Mouse (Mus musculus): ENCODE measurements at regions not wholly inside any gene's neighbourhood (a gene's known extent, or its start where the extent isn't known, plus 50 kb on each side); places are given as distances from the start of the nearest gene placed in this dataset.

- no peak overlapping the region for H3K27ac ChIP-seq (ENCODE audit: low read depth, low read length)
- DNase-seq = no peak
- WGBS = 43% methylated on average over 6 of the region's 6 CpGs
- TF ChIP-seq CTCF (IDR thresholded peaks at IDR 0.05; ENCODE audit: low read depth) = no peak
- peak; percentile 56 for ATAC-seq
- H3K4me3 ChIP-seq (ENCODE audit: low read depth, low read length) = no peak overlapping the region
- H3K4me1 ChIP-seq (ENCODE audit: insufficient read depth) = no peaks in the 10 kb centered on the region
- no peaks in the 10 kb centered on the region for H3K9me3 ChIP-seq (ENCODE audit: low read length)
- no peak overlapping the region for H3K9ac ChIP-seq
- H3K36me3 ChIP-seq (ENCODE audit: insufficient read depth) = no peaks in the 10 kb centered on the region
- H3K4me2 ChIP-seq (ENCODE audit: low read depth) = peak overlapping the region; percentile 35; the same call in 1 of the 2 replicates
- H3K27me3 ChIP-seq (ENCODE audit: insufficient read depth, low read length) = no peaks in the 10 kb centered on the region
These were observed 1326.0 kb upstream of the Zeb2 start for GRCm38 (mm10) chr2:46443061-46443685.

DNA sequence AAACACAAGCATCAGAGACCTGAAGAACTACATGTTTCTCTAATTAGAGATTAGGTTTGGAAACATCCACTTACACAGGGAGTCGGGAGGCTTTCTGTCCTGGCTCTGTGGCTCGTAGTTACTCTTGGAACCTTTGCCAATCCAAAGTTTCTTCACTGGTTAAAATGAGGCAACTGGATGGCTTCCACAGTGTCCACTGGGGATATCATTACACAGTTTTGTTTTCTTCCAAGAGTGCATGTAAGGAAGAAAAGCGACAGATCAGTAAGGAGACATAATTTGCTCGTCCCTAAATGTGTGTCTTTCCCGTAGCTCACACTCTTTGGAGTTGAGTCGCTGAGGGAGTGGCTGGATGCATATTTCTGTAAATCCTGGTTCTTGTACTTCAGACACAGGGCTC, 1325.4 kb upstream of the Zeb2 start:
- H3K36me3 ChIP-seq (ENCODE audit: insufficient read depth) = no peaks in the 10 kb centered on the region
- H3K27ac ChIP-seq (ENCODE audit: low read depth, low read length) = no peak overlapping the region
- H3K9me3 ChIP-seq (ENCODE audit: low read length) = no peaks in the 10 kb centered on the region
- no peak for TF ChIP-seq CTCF (IDR thresholded peaks at IDR 0.05; ENCODE audit: low read depth)
- no peak overlapping the region for H3K9ac ChIP-seq
- DNase-seq = no peak
- ATAC-seq = no peak
- no peaks in the 10 kb centered on the region for H3K27me3 ChIP-seq (ENCODE audit: insufficient read depth, low read length)
- no peak overlapping the region for H3K4me2 ChIP-seq (ENCODE audit: low read depth)
- no peaks in the 10 kb centered on the region for H3K4me1 ChIP-seq (ENCODE audit: insufficient read depth)
- H3K4me3 ChIP-seq (ENCODE audit: low read depth, low read length) = no peak overlapping the region
- WGBS = 63% methylated on average over 6 of the region's 6 CpGs

- no peaks in the 10 kb centered on the region for H3K36me3 ChIP-seq (ENCODE audit: insufficient read depth)
- H3K27me3 ChIP-seq (ENCODE audit: insufficient read depth, low read length) = no peaks in the 10 kb centered on the region
- ATAC-seq (no peak), DNase-seq (no peak)
- no peak overlapping the region for H3K4me3 ChIP-seq (ENCODE audit: low read depth, low read length)
- no peak for TF ChIP-seq CTCF (IDR thresholded peaks at IDR 0.05; ENCODE audit: low read depth)
- no peak overlapping the region for H3K9ac ChIP-seq
- no peaks in the 10 kb centered on the region for H3K4me1 ChIP-seq (ENCODE audit: insufficient read depth)
- H3K9me3 ChIP-seq (ENCODE audit: low read length) = no peaks in the 10 kb centered on the region
- WGBS = 90% methylated on average over 8 of the region's 8 CpGs
- H3K4me2 ChIP-seq (ENCODE audit: low read depth) = no peak overlapping the region
- H3K27ac ChIP-seq (ENCODE audit: low read depth, low read length) = no peak overlapping the region
These were observed 1324.7 kb upstream of the Zeb2 start for GRCm38 (mm10) chr2:46441927-46442326.

DNA sequence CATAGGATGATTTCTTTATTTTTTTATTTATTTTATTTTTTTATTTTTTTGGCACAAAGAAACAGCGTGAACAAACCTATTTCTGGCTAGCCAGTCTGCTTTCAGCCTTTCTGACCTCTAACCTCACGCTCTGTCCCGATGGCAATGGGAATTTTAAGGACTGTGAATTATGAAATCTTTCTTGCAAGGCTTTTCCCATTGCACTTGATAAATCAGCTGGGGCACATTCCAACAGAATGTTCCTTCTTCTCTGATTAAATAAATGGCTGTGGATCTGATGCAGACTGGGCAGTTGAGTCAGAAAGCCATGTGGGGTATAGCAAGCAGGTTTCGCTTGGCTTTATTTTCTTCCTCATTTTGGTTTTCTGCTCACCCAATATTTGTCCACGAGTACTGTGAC, 1324.2 kb upstream of the Zeb2 start:
- WGBS = 93% methylated on average over 5 of the region's 5 CpGs
- TF ChIP-seq CTCF (IDR thresholded peaks at IDR 0.05; ENCODE audit: low read depth) = no peak
- ATAC-seq (no peak), DNase-seq (no peak)
- H3K9me3 ChIP-seq (ENCODE audit: low read length) = no peaks in the 10 kb centered on the region
- H3K9ac ChIP-seq = no peak overlapping the region
- no peak overlapping the region for H3K27ac ChIP-seq (ENCODE audit: low read depth, low read length)
- H3K4me3 ChIP-seq (ENCODE audit: low read depth, low read length) = no peak overlapping the region
- no peaks in the 10 kb centered on the region for H3K36me3 ChIP-seq (ENCODE audit: insufficient read depth)
- no peak overlapping the region for H3K4me2 ChIP-seq (ENCODE audit: low read depth)
- no peaks in the 10 kb centered on the region for H3K4me1 ChIP-seq (ENCODE audit: insufficient read depth)
- H3K27me3 ChIP-seq (ENCODE audit: insufficient read depth, low read length) = no peaks in the 10 kb centered on the region

DNA sequence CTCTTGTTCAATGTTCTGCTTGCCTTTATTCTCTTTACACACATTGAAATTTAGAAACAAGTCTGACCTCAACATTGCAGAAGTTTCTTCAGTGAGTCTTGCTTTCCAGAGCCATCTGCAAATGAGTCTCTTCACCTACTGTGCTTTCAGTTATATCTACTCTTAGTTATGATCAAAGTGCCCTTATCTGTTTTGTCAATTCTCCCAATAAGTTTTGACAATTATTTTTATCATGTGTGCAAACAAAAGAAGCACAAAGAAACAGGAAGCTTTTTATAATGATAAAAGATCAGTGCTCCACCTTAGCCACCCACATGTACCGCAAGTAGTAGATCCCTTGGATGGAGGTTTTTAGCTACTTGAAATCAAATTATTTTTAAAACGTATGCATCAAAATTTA, 1322.8 kb upstream of the Zeb2 start:
- 83% methylated on average over 2 of the region's 2 CpGs for WGBS

GRCm38 (mm10) chr2:46418281-46418680, 1301.1 kb upstream of the Zeb2 start:
- DNase-seq (no peak), ATAC-seq (no peak)
- Histone ChIP-seq H3K9me3 (ENCODE audit: low read length) (no peaks in the 10 kb centered on the region), H3K4me3 (ENCODE audit: low read depth, low read length) (no peak overlapping the region), H3K4me2 (ENCODE audit: low read depth) (no peak overlapping the region), H3K9ac (no peak overlapping the region), H3K36me3 (ENCODE audit: insufficient read depth) (no peaks in the 10 kb centered on the region), H3K4me1 (ENCODE audit: insufficient read depth) (no peaks in the 10 kb centered on the region), H3K27ac (ENCODE audit: low read depth, low read length) (no peak overlapping the region), H3K27me3 (ENCODE audit: insufficient read depth, low read length) (no peaks in the 10 kb centered on the region)
- no peak for TF ChIP-seq CTCF (IDR thresholded peaks at IDR 0.05; ENCODE audit: low read depth)
- 96% methylated on average over 1 of the region's 1 CpGs for WGBS

More for the DNA sequence above, 1322.8 kb upstream of the Zeb2 start:
- no peaks in the 10 kb centered on the region for H3K9me3 ChIP-seq (ENCODE audit: low read length)
- H3K27ac ChIP-seq (ENCODE audit: low read depth, low read length) = no peak overlapping the region
- no peaks in the 10 kb centered on the region for H3K27me3 ChIP-seq (ENCODE audit: insufficient read depth, low read length)
- H3K9ac ChIP-seq = no peak overlapping the region
- no peak for TF ChIP-seq CTCF (IDR thresholded peaks at IDR 0.05; ENCODE audit: low read depth)
- DNase-seq (no peak), ATAC-seq (no peak)
- no peaks in the 10 kb centered on the region for H3K4me1 ChIP-seq (ENCODE audit: insufficient read depth)
- no peak overlapping the region for H3K4me2 ChIP-seq (ENCODE audit: low read depth)
- H3K36me3 ChIP-seq (ENCODE audit: insufficient read depth) = no peaks in the 10 kb centered on the region
- H3K4me3 ChIP-seq (ENCODE audit: low read depth, low read length) = no peak overlapping the region

DNA sequence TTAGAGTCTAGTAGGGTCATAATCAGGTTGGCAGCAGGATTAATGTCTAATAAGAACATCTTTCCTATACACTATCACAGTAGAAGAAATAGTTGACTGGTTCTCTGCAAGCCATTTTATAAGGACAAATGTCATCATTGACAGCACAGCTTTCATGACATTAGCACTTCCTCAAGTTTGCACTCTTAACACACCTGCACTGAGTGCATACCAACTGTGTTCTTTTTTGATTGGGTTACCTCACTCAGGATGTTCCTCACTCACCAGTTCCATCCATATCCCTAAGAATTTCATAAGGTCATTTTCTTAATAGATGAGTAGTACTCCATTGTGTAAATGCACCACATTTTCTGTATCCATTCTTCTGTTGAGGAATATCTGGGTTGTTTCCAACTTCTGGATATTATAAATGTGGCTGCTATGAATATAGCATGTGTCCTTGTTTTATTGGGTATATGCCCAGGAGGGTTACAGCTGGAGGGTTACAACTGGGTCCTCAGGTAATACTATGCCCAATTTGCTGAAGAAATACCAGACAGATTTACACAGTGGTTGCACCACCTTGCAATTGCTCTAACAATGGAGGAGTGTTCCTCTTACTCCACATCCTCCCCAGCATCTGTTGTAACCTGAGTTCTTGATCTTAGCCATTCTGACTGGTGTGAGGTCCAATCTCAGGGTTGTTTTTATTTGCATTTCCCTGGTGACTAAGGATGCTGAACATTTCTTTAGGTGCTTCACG, 1285.3 kb upstream of the Zeb2 start:
- H3K9ac ChIP-seq = no peak overlapping the region
- DNase-seq (no peak), ATAC-seq (no peak)
- WGBS = 89% methylated on average over 1 of the region's 1 CpGs
- no peaks in the 10 kb centered on the region for H3K9me3 ChIP-seq (ENCODE audit: low read length)
- no peaks in the 10 kb centered on the region for H3K27me3 ChIP-seq (ENCODE audit: insufficient read depth, low read length)
- no peaks in the 10 kb centered on the region for H3K4me1 ChIP-seq (ENCODE audit: insufficient read depth)
- no peaks in the 10 kb centered on the region for H3K36me3 ChIP-seq (ENCODE audit: insufficient read depth)
- H3K4me3 ChIP-seq (ENCODE audit: low read depth, low read length) = no peak overlapping the region
- H3K4me2 ChIP-seq (ENCODE audit: low read depth) = no peak overlapping the region
- TF ChIP-seq CTCF (IDR thresholded peaks at IDR 0.05; ENCODE audit: low read depth) = no peak
- H3K27ac ChIP-seq (ENCODE audit: low read depth, low read length) = no peak overlapping the region

All from forebrain, postnatal 0 days (tissue).